ENCODE assay signal across 10 mouse cellular contexts in the genomic region with DNA sequence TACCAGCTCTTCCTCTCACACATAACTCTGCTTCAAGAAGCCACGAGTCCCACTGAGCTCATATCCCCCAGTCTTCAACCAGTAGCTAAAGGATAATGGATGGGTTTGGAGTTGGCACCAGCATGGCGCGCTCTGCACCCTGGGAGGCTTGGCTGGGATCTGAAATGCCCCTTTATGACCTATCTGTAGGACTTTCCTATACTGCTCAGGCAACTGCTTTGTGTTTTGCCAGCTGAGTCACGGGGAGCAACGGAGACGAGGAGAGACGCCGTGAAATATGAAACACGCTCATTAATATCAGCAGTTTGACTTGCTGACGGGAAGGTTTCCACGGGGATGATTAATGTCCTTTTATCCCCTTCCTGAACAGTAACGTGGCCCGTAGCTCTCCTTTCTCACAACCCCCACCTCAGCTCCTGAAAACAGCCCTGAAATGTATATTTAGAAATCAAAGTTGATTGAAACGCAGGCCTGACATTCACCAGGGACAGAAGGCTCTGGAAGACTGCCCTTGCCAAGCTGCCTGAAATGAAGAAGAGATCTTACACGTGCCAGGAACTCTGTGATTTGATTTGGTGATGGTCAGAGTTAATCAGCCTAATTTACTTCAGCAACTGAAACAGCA.
A peak's percentile ranks its signal among the peaks of the same experiment; 100 is the strongest.
DNase-seq lines count a peak whose midpoint lies in the region; ATAC-seq lines count a peak whose summit lies in the region.
"Had no signal": no experiment of that assay in that cellular context is flagged by ENCODE, and none has a peak within 500 bp of the region (broad histone marks: within the 10 kb centered on the region; RNA-seq: fewer than 3 reads in every experiment).

No protein-coding gene starts in this region.

- intact Hi-C loops in left cerebral cortex, postnatal 4 days (cut with DNase I): no loop called here
- intact Hi-C loops in left cerebral cortex, postnatal 25 days (cut with DNase I): no loop called here

- H3K4me3 ChIP-seq in hindbrain, embryonic 13.5 days: no peak overlapping the region

- 0 out of 2 replicates have a peak overlapping the region, but pooled peaks have one; percentile 7 for H3K4me2 ChIP-seq in hindbrain, embryonic 13.5 days

- WGBS in hindbrain, embryonic 13.5 days: 50% methylated on average over 15 of the region's 15 CpGs

- H3K9me3 ChIP-seq in hindbrain, embryonic 13.5 days: no peaks in the 10 kb centered on the region

- H3K4me1 ChIP-seq in hindbrain, embryonic 13.5 days (replicated peaks): peaks cover 10% of the 10 kb centered on the region; the same call in 1 of the 2 replicates

- no peaks in the 10 kb centered on the region for H3K27me3 ChIP-seq in hindbrain, embryonic 13.5 days

- no peak overlapping the region for H3K27ac ChIP-seq in hindbrain, embryonic 13.5 days

- no peaks in the 10 kb centered on the region; the same call in 1 of the 2 replicates for H3K36me3 ChIP-seq in hindbrain, embryonic 13.5 days

- DNase-seq in embryo, embryonic 11 days: peak; percentile 35
- no peak for DNase-seq in embryo, embryonic 10.5 days (ENCODE audit: low spot score)
- peak; percentile 26 for DNase-seq in left cerebral cortex, postnatal 4 days
- DNase-seq in left cerebral cortex, postnatal 25 days (ENCODE audit: low spot score in 2 of 2): no peak
- DNase-seq in skeletal muscle tissue, adult 2 months (ENCODE audit: low read depth, low spot score): peak; percentile 18
- no peak for DNase-seq in left cerebral cortex, adult 18-20 months (ENCODE audit: low spot score in 2 of 2)
- DNase-seq: lung, adult 2 months; thymus, adult 18-20 months had no signal

- H3K9ac ChIP-seq in hindbrain, embryonic 13.5 days: no peak overlapping the region

- ATAC-seq in hindbrain, embryonic 13.5 days (ENCODE audit: low FRiP score): peak; percentile 57; the same call in 1 of the 2 replicates
- no peak for ATAC-seq in erythroblast, adult 5-6 weeks (replicated peaks; ENCODE audit: low FRiP score, poor library complexity, severe bottlenecking)

Comparison
In these comparisons a context has a peak if more than half of its experiments do, and no peak if none do; other contexts are left out.
1. DNase-seq: peak in embryo, embryonic 11 days (single experiment), left cerebral cortex, postnatal 4 days (single experiment) and skeletal muscle tissue, adult 2 months (single experiment); none in embryo, embryonic 10.5 days (single experiment), left cerebral cortex, postnatal 25 days (0 of 2) and left cerebral cortex, adult 18-20 months (0 of 2).